Mouse (Mus musculus) G1E (cell line): ENCODE measurements at regions not wholly inside any gene's neighbourhood (a gene's known extent, or its start where the extent isn't known, plus 50 kb on each side); places are given as distances from the start of the nearest gene placed in this dataset.

Experiments used
- CTCF ChIP-seq: IDR thresholded peaks from 2 replicates; pipeline ENCODE4 v1.5.1; 2012; ENCODE audit warnings: low read depth, low read length, inconsistent platforms, mixed read lengths
- GATA1 ChIP-seq: IDR thresholded peaks from 2 replicates; pipeline ENCODE4 v1.6.1; 2012; ENCODE audit warnings: borderline replicate concordance, low read length, inconsistent platforms, mixed read lengths
- GATA2 ChIP-seq: IDR thresholded peaks from 2 replicates; pipeline ENCODE4 v1.6.1; 2012; ENCODE audit warnings: low read depth, low read length, inconsistent platforms, borderline replicate concordance
- POLR2AphosphoS5 ChIP-seq: IDR thresholded peaks from 2 replicates; pipeline ENCODE4 v1.6.1; 2012; ENCODE audit warnings: low read depth, low read length, inconsistent platforms; ENCODE audit not compliant: insufficient replicate concordance
- TAL1 ChIP-seq: conservative IDR thresholded peaks from 2 replicates; pipeline ENCODE4 v1.6.1; 2012; ENCODE audit warnings: low read depth, low read length, inconsistent platforms, mixed read lengths

- TF ChIP-seq CTCF, result no peak
- TF ChIP-seq GATA2, result no peak
- no peak for TF ChIP-seq TAL1
- TF ChIP-seq GATA1, result no peak
- TF ChIP-seq POLR2AphosphoS5, result no peak
Measured at GRCm38 (mm10) chr5:101285941-101286340, 378.9 kb downstream of the Nkx6-1 start.
